Mouse (Mus musculus): ENCODE results near the gene Zfhx3. TPM values are rescaled to one million over a fixed set of nuclear protein-coding genes. Genes with fewer than 3 reads are reported as not detected.

The Zfhx3 gene
- polyA plus RNA-seq, 1 experiment from 2014 or later, result 9.2 TPM

DNA sequence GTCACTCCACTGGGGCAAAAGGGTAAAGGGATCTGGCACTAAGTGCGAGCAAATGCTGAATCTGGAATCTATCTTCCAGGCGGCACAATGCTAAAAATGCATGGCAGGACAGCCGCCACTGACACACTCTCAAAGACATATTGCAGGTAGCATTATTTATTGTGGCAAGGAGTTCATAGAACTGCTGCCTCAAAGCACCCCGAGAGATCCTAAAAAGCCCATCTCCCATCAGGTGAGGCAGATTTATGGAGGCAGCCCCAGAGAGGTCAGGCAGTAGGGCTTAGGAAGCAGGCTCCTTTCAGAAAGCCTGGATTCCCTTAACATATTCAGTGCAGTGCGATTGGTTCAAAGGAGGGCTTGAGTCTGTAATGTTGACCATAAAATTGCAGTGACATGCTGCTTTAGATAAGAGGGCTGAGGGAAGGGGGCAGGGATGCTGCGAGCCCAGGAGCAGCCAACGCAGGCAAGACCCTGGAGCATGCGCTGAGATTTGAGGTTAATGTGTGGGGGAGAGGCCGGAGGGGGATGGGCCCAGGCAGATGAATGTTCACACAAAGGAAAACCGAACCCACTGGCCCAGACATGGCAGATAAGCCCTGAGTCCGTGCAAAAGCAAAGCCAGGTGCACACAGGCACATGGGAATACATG is 538.8 kb downstream of the Zfhx3 start:
- Histone ChIP-seq H3K4me1 (peaks cover 15% of the 10 kb centered on the region), H3K36me3 (no peaks in the 10 kb centered on the region), H3K9me3 (replicated peaks) (no peaks in the 10 kb centered on the region), H3K27ac (no peak overlapping the region), H3K27me3 (no peaks in the 10 kb centered on the region), H3K4me3 (replicated peaks) (no peak overlapping the region), H3K9ac (no peak overlapping the region), H3K4me2 (no peak overlapping the region)
- WGBS, result 20% methylated on average over 11 of the region's 11 CpGs
- ATAC-seq (replicated peaks; ENCODE audit: low FRiP score), result 0 out of 2 replicates have a peak, but pooled peaks have one; percentile 43

DNA sequence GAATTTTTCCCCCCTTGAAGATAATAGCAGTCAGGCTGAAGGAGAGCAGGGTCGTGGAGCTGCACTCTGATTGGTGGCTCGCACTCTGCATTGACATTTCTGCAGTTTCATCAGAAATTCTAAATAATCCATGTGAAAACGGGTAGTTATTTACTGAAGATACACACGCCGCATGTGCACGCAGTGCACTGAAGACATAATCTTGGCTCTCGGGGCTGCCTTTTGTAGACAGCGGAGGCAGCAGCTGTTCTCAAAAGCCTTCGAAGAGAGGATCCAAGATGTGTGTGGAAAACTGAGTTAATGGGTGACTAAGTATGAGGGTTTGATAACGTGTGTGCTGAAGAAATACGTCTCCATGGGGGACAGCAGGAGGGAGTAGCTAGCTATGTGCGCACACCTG is 553.7 kb downstream of the Zfhx3 start:
- no peaks in the 10 kb centered on the region for H3K9me3 ChIP-seq (replicated peaks)
- ATAC-seq (replicated peaks; ENCODE audit: low FRiP score), result no peak
- no peaks in the 10 kb centered on the region for H3K27me3 ChIP-seq
- H3K27ac ChIP-seq, result no peak overlapping the region
- H3K36me3 ChIP-seq, result no peaks in the 10 kb centered on the region
- H3K4me3 ChIP-seq (replicated peaks), result no peak overlapping the region
- H3K4me2 ChIP-seq, result no peak overlapping the region
- 78% methylated on average over 12 of the region's 12 CpGs for WGBS
- no peak overlapping the region for H3K9ac ChIP-seq
- H3K4me1 ChIP-seq, result no peaks in the 10 kb centered on the region

DNA sequence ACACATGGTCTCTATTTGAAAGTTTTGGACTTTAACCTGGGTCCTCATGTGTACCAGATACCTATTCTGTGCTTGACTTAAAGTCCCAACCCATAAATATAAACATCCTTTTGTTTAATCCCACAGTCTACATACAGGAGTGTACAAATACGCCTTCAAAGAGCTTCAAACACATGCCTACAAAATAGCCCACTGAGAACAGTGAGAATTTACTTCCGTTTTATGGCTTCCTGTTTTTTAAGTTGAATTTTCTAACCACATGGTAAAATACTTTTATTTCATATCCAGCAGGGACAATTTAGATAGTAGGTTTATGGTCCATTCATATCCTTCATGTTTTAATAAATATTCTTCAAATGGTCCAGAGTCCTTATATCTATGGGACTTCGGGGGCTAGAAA is 564.3 kb downstream of the Zfhx3 start:
- no peak overlapping the region for H3K27ac ChIP-seq
- no peaks in the 10 kb centered on the region for H3K27me3 ChIP-seq
- no peak overlapping the region for H3K4me3 ChIP-seq (replicated peaks)
- H3K36me3 ChIP-seq, result no peaks in the 10 kb centered on the region
- H3K4me1 ChIP-seq, result no peaks in the 10 kb centered on the region
- H3K4me2 ChIP-seq, result no peak overlapping the region
- WGBS, result 86% methylated on average over 3 of the region's 3 CpGs
- ATAC-seq (replicated peaks; ENCODE audit: low FRiP score), result no peak
- no peaks in the 10 kb centered on the region for H3K9me3 ChIP-seq (replicated peaks)
- H3K9ac ChIP-seq, result no peak overlapping the region

DNA sequence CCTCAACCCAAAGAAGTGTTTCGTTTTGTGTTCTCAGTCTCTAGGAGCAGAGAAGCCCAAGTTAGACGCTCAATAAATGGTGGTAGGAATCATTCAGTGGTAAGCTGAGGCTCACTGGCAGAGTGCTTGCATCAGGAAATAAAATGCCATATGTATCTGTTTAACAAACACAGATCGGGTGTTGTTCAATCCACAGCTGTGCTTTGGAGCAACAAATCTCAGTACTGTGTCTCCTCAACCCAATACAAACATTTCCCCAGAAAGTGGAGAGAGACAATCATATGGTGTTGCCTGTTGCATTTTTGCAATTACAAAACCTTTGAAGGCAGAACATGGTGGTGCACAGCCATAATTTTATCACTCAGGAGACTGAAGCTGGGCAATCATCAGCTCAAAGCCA is 565.3 kb downstream of the Zfhx3 start:
- WGBS, result 93% methylated on average over 3 of the region's 3 CpGs
- Histone ChIP-seq H3K4me1 (no peaks in the 10 kb centered on the region), H3K27ac (no peak overlapping the region), H3K9ac (no peak overlapping the region), H3K36me3 (no peaks in the 10 kb centered on the region), H3K4me3 (replicated peaks) (no peak overlapping the region), H3K4me2 (no peak overlapping the region), H3K9me3 (replicated peaks) (no peaks in the 10 kb centered on the region), H3K27me3 (no peaks in the 10 kb centered on the region)
- ATAC-seq (replicated peaks; ENCODE audit: low FRiP score), result no peak

DNA sequence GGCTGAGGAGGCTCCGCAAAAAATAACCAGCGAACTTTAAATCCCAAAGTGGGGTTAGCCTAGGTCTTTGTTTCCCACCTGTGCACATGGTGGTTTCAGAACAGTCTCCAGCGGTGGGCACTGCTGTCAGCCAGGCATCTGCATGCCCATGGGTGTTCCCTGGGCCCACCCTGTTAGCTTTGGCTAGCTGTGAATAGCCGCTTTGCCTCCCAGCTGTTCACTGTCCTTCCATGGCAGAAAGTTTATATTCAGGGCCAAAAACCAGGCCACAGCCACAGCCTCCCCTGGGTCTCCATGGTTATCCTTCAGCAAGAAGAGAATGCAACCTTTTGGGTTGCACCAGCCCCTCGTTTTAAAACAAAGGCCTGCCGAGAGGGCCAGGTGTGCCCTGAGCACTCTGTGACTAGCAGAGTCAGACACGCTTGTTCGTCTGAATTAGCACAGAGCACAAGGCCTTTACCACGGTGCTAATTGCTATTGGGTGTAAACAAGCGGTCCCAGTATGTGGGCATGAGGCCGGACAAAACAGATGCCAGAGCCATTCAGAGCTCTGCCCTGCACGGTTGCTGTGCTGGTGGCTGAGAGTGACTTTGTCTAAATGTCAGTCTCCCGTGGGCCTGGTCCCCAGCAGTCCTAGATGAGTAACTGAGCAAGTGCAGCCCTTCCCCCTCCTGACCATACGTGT is 568.3 kb downstream of the Zfhx3 start:
- 60% methylated on average over 14 of the region's 14 CpGs for WGBS
- Histone ChIP-seq H3K27ac (no peak overlapping the region), H3K36me3 (no peaks in the 10 kb centered on the region), H3K27me3 (no peaks in the 10 kb centered on the region), H3K4me2 (no peak overlapping the region), H3K9ac (no peak overlapping the region), H3K4me3 (replicated peaks) (no peak overlapping the region), H3K9me3 (replicated peaks) (no peaks in the 10 kb centered on the region), H3K4me1 (no peaks in the 10 kb centered on the region)
- ATAC-seq (replicated peaks; ENCODE audit: low FRiP score), result no peak

DNA sequence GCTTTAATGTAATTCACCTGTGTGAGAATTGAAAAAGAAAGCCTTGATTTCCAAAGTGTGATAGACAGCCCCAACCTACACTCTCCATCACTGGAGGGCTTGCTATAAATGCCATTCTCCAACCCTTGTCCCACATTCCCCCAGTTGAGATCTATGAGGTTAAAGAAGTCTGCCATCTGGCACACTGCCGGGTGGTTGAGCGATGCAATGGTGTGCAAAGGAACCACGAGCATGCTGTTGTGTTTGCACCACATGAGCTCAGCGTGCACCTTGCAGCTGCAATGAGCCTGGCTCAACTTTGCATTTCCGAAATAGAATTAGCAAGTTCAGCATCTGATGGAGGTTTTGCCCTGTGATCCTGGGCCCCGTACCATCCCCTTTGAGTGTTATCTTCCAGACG is 575.7 kb downstream of the Zfhx3 start:
- no peak overlapping the region for H3K4me2 ChIP-seq
- 95% methylated on average over 7 of the region's 7 CpGs for WGBS
- no peaks in the 10 kb centered on the region for H3K9me3 ChIP-seq (replicated peaks)
- ATAC-seq (replicated peaks; ENCODE audit: low FRiP score), result no peak
- H3K27ac ChIP-seq, result no peak overlapping the region
- no peaks in the 10 kb centered on the region for H3K4me1 ChIP-seq
- H3K4me3 ChIP-seq (replicated peaks), result no peak overlapping the region
- H3K36me3 ChIP-seq, result no peaks in the 10 kb centered on the region
- no peaks in the 10 kb centered on the region for H3K27me3 ChIP-seq
- H3K9ac ChIP-seq, result no peak overlapping the region

DNA sequence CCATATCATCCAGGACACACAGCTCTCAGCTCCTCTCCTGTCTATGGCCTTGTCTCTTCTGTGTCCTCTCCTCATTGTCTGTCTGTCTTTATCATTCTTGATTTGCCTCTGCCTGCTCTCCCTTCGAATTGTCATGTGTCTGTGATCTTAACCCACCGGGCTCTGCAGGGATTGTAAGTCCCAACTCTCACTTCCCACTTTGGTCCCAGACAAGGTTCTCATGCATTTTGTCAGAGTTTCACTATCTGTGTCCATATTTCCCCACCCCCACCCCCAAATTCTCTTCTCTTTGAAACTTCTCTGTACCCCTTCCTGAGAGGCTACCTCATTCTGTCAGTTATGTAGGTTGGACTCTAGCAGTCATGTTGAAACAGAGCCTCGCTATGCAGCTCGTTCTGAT is 579.6 kb downstream of the Zfhx3 start:
- Histone ChIP-seq H3K4me3 (replicated peaks) (no peak overlapping the region), H3K9me3 (replicated peaks) (no peaks in the 10 kb centered on the region), H3K4me2 (no peak overlapping the region), H3K27ac (no peak overlapping the region), H3K4me1 (no peaks in the 10 kb centered on the region), H3K9ac (no peak overlapping the region), H3K27me3 (no peaks in the 10 kb centered on the region), H3K36me3 (no peaks in the 10 kb centered on the region)
- 87% methylated on average over 4 of the region's 4 CpGs for WGBS
- ATAC-seq (replicated peaks; ENCODE audit: low FRiP score), result no peak

DNA sequence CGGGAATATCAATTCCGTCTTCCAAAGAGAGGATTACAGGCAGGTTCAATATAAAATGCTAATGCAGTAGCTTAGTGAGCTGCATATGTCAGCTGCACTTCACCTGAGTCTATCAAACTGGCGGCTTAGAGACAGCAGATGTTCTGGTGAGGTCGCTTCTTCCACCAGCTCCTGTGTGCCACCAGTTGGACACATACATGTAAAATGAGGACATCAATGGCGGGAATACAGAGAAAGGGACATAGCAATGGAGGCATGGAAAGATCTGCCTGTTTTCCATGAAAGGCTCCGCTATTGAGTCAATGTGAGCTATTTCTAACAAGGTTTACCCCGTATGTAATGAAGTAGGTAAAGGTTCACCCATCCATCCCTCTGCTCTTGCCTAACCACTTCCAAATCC is 587.0 kb downstream of the Zfhx3 start:
- Histone ChIP-seq H3K36me3 (no peaks in the 10 kb centered on the region), H3K4me3 (replicated peaks) (no peak overlapping the region), H3K9me3 (replicated peaks) (no peaks in the 10 kb centered on the region), H3K4me1 (no peaks in the 10 kb centered on the region), H3K27me3 (no peaks in the 10 kb centered on the region), H3K27ac (no peak overlapping the region), H3K4me2 (no peak overlapping the region), H3K9ac (no peak overlapping the region)
- ATAC-seq (replicated peaks; ENCODE audit: low FRiP score), result no peak
- WGBS, result 92% methylated on average over 7 of the region's 7 CpGs

DNA sequence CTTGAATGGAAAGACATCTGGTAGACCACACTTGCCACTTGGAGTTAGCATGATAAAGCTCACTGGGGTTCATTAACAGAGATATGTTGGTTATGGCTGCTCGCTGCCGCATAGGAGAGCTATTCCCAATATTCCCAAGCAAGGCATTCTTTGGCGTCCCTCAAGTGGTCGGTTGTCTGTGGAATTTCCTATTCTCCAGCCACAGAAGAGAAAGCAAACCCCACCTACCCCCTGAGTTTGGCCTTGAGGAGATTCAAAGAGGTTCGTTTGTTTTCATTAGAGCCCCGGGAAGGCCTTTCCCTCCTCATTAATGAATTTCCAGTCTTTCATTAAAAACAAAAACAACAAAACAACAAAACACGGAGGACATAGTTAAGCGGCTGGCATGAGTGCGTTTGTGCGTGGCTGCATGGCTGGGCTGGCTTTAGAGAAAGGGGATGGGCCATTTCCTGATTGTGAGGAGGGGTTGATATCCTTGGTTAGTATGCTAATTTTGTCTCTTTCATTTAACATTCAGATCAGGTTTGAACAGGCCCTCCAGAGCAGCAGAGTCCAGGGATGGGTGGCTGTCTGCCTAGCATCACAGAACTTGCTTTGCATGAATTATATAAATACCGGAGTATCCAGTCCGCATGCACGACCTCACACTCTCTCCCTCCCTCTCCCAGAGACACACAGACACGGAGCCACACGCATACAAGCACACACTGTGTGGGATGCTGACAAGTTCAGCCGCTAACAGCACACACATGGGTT is 592.9 kb downstream of the Zfhx3 start:
- Histone ChIP-seq H3K4me2 (no peak overlapping the region), H3K9me3 (replicated peaks) (no peaks in the 10 kb centered on the region), H3K4me1 (no peaks in the 10 kb centered on the region), H3K27me3 (no peaks in the 10 kb centered on the region), H3K9ac (no peak overlapping the region), H3K36me3 (no peaks in the 10 kb centered on the region), H3K4me3 (replicated peaks) (no peak overlapping the region), H3K27ac (no peak overlapping the region)
- WGBS, result 85% methylated on average over 16 of the region's 16 CpGs
- no peak for ATAC-seq (replicated peaks; ENCODE audit: low FRiP score)

DNA sequence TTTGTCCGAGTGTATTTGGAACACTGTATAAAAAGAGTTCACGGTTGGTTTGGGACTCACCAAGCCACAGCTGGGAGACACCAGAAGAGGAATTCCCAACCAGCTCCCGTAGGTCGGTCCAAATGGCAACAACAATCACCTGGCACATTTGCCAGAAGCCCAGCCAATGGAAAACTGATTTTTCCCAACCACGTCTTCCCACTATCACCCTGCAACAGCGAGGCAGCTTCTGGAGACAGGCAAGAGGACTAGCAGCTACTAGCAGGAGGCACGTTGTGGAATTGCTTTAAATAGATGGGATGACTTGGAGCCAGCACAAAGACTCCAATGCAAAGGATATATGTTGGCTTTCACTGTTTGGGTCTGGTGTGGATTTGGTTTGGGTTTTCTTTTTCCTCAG is 593.7 kb downstream of the Zfhx3 start:
- no peak for ATAC-seq (replicated peaks; ENCODE audit: low FRiP score)
- WGBS, result 89% methylated on average over 7 of the region's 7 CpGs

DNA sequence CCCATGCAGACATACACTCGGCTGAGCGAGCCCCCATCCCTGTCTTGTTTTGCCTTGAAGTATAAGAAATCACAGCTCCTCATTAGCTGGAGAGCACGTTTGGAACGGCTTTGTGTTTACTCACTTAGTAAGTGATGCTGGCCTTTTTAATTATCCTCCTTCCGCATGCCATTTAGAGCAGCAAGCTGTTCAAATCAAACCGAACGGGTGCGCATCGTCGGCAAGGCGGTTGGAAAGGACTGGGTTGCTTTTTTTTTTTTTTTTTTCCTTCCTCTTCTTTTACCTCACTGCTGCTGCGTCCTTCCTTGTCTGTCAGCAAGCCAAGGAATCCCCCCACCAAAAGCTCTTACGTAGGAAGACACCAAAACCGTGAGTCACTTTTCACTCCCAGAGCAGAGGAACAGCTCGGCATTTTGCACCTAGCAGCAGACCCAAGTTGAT is 594.5 kb downstream of the Zfhx3 start:
- H3K4me2 ChIP-seq, result no peak overlapping the region
- H3K27ac ChIP-seq, result no peak overlapping the region
- H3K9me3 ChIP-seq (replicated peaks), result no peaks in the 10 kb centered on the region
- no peaks in the 10 kb centered on the region for H3K4me1 ChIP-seq
- H3K9ac ChIP-seq, result no peak overlapping the region
- 76% methylated on average over 15 of the region's 15 CpGs for WGBS
- H3K36me3 ChIP-seq, result no peaks in the 10 kb centered on the region
- no peaks in the 10 kb centered on the region for H3K27me3 ChIP-seq
- no peak for ATAC-seq (replicated peaks; ENCODE audit: low FRiP score)
- no peak overlapping the region for H3K4me3 ChIP-seq (replicated peaks)

More for the DNA sequence above, 593.7 kb downstream of the Zfhx3 start:
- Histone ChIP-seq H3K9ac (no peak overlapping the region), H3K4me3 (replicated peaks) (no peak overlapping the region), H3K4me1 (no peaks in the 10 kb centered on the region), H3K4me2 (no peak overlapping the region), H3K27me3 (no peaks in the 10 kb centered on the region), H3K9me3 (replicated peaks) (no peaks in the 10 kb centered on the region), H3K36me3 (no peaks in the 10 kb centered on the region), H3K27ac (no peak overlapping the region)
